Mouse (Mus musculus) ES-Bruce4 (cell line): Measurements from ENCODE around the gene Olfr608. TPM values are rescaled to one million over a fixed set of nuclear protein-coding genes. Genes with fewer than 3 reads are reported as not detected.
"Not testable (repeated sequence)": the region's sequence is repeated elsewhere in the genome, so short reads cannot be mapped to it uniquely, and the experiment has no call there.

Experiments
- H3K27ac ChIP-seq: 2 replicates; pipeline ENCODE4 v1.5.1; 2012; ENCODE audit warnings: low read length, inconsistent platforms; ENCODE audit not compliant: insufficient read depth
- H3K27me3 ChIP-seq: 2 replicates; pipeline ENCODE4 v1.6.1; 2012; ENCODE audit warnings: mild to moderate bottlenecking, low read length, inconsistent platforms; ENCODE audit not compliant: control insufficient read depth, poor library complexity, insufficient read depth, severe bottlenecking
- H3K36me3 ChIP-seq: 2 replicates; pipeline ENCODE4 v1.6.1; 2012; ENCODE audit warnings: inconsistent platforms, mild to moderate bottlenecking, low read length, moderate library complexity; ENCODE audit not compliant: control insufficient read depth, poor library complexity, insufficient read depth, severe bottlenecking
- H3K4me1 ChIP-seq: one replicate; pipeline ENCODE4 v1.8.1; 2011; ENCODE audit warnings: low read length; ENCODE audit not compliant: control insufficient read depth, insufficient read depth
- H3K4me3 ChIP-seq: 2 replicates; pipeline ENCODE4 v1.5.1; 2011; ENCODE audit warnings: low read depth, mild to moderate bottlenecking, low read length
- H3K9ac ChIP-seq: 2 replicates; pipeline ENCODE4 v1.6.1; 2012; ENCODE audit warnings: low read depth, mild to moderate bottlenecking, inconsistent platforms; ENCODE audit not compliant: poor library complexity, severe bottlenecking
- H3K9me3 ChIP-seq: replicated peaks from 2 replicates; pipeline ENCODE4 v1.6.1; 2012; ENCODE audit warnings: mild to moderate bottlenecking, low read length, inconsistent platforms; ENCODE audit not compliant: control insufficient read depth, poor library complexity, insufficient read depth, severe bottlenecking
- CTCF ChIP-seq: IDR thresholded peaks from one replicate; pipeline ENCODE4 v1.8.1; 2011; ENCODE audit warnings: low read depth, low read length
- EP300 ChIP-seq: IDR thresholded peaks from 2 replicates; pipeline ENCODE4 v1.6.1; 2011; ENCODE audit warnings: low read depth, low read length; ENCODE audit not compliant: insufficient read depth
- POLR2A ChIP-seq: IDR thresholded peaks from one replicate; pipeline ENCODE4 v1.8.1; 2011; ENCODE audit warnings: low read length; ENCODE audit not compliant: insufficient read depth
- polyA plus RNA-seq: library from polyadenylated mRNA; stranded (reverse); fragments of >200 nt; gene quantifications from 2 replicates; pipeline ENCODE4 v1.2.4, GENCODE M21; 2011; ENCODE audit warnings: low read depth; ENCODE audit not compliant: missing spikeins, insufficient read depth, insufficient read length

Olfr608 gene
- polyA plus RNA-seq, 1 experiment, result not detected

DNA sequence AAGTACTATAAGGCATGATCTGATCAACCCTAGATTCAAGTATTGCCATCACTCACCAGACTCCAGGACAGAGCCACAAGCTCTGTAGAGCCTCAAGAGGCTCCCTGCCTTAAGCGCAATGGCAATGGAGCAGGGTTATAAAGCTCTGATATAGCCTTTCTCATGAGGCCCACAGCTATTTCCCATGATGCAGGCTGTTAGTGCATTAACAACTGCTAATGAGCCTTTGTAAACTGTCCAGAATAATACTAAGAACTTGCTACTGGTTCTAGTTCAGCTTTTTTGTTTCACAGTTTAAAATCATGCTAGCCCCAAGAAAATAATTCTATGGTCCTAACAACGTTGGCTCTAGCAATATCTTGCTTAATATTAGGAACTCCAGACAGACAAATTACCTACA lies 42.3 kb downstream of the Olfr608 start, which contains the start of gene Olfr610:
Olfr610 (minus strand) TSS at position 101 of the 400 bp plus-strand sequence.
- no peak within 1 kb of the TSS for H3K27ac ChIP-seq
- H3K4me1 ChIP-seq, result no peaks in the 10 kb centered on the region
- no peaks in the 10 kb centered on the region for H3K36me3 ChIP-seq
- H3K9ac ChIP-seq, result no peak within 1 kb of the TSS
- no peak within 1 kb of the TSS for H3K4me3 ChIP-seq
- TF ChIP-seq EP300 (no peak), POLR2A (no peak), CTCF (no peak)
- no peaks in the 10 kb centered on the region for H3K9me3 ChIP-seq
- no peaks in the 10 kb centered on the region for H3K27me3 ChIP-seq

DNA sequence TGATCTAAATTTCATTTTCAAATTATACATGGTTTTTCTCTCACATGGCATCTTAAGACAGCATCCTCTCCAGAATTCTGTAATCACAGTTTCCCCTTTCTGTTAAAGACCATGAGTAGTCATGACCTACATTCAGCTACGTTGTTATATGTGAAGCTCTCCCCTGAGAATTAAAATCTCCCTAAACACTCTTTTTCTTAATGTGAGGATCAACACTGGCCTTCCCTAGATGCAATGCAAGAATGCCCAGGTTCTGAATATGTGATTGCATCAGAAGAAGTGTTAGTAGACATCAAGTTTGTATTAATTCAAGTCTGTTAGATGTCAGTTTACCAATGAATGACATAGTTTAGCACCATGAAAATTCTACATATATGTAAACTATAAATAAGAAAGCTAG lies 51.1 kb downstream of the Olfr608 start, which contains the start of gene Olfr611:
Olfr611 (minus strand) TSS at position 101 of the 400 bp plus-strand sequence.
- not testable (repeated sequence) for H3K9ac ChIP-seq, H3K9me3 ChIP-seq, H3K27me3 ChIP-seq, H3K36me3 ChIP-seq, H3K27ac ChIP-seq, H3K4me1 ChIP-seq, H3K4me3 ChIP-seq

Other genes with a start within 250 kb of the Olfr608 start
- gene Usp17ld, start 217.4 kb upstream of the Olfr608 start, polyA plus RNA-seq, result not detected in 2 replicates
- not detected in 2 replicates for gene Olfr596, start 164.2 kb upstream of the Olfr608 start, polyA plus RNA-seq
- gene Olfr597, start 153.6 kb upstream of the Olfr608 start, polyA plus RNA-seq, result not detected in 2 replicates
- not detected in 2 replicates for gene Olfr598, start 146.3 kb upstream of the Olfr608 start, polyA plus RNA-seq
- gene Olfr599, start 134.0 kb upstream of the Olfr608 start, polyA plus RNA-seq, result not detected in 2 replicates
- not detected in 2 replicates for gene Olfr600, start 120.2 kb upstream of the Olfr608 start, polyA plus RNA-seq
- not detected in 2 replicates for gene Olfr601, start 107.2 kb upstream of the Olfr608 start, polyA plus RNA-seq
- gene Olfr603, start 83.7 kb upstream of the Olfr608 start, polyA plus RNA-seq, result not detected in 2 replicates
- gene Usp17lc, start 54.8 kb upstream of the Olfr608 start, polyA plus RNA-seq, result not detected in 2 replicates
- not detected in 2 replicates for gene Olfr605, start 24.4 kb upstream of the Olfr608 start, polyA plus RNA-seq
- gene Olfr606, start 20.8 kb upstream of the Olfr608 start, polyA plus RNA-seq, result not detected in 2 replicates
- gene Olfr607, start 5.7 kb upstream of the Olfr608 start, polyA plus RNA-seq, result 0.13 TPM in 1 of 2 replicates, not detected in the other
- not detected in 2 replicates for gene Olfr609, start 28.2 kb downstream of the Olfr608 start, polyA plus RNA-seq
- not detected in 2 replicates for gene Olfr610, start 42.2 kb downstream of the Olfr608 start, polyA plus RNA-seq
- not detected in 2 replicates for gene Olfr611, start 51.0 kb downstream of the Olfr608 start, polyA plus RNA-seq
- gene Olfr612, start 72.8 kb downstream of the Olfr608 start, polyA plus RNA-seq, result not detected in 2 replicates
- gene Olfr613, start 78.2 kb downstream of the Olfr608 start, polyA plus RNA-seq, result not detected in 2 replicates
- gene Olfr615, start 86.2 kb downstream of the Olfr608 start, polyA plus RNA-seq, result not detected in 2 replicates
- gene Olfr616, start 99.3 kb downstream of the Olfr608 start, polyA plus RNA-seq, result not detected in 2 replicates
- not detected in 2 replicates for gene Olfr617, start 103.2 kb downstream of the Olfr608 start, polyA plus RNA-seq
- gene Olfr618, start 120.2 kb downstream of the Olfr608 start, polyA plus RNA-seq, result not detected in 2 replicates
- gene Olfr619, start 130.7 kb downstream of the Olfr608 start, polyA plus RNA-seq, result not detected in 2 replicates
- gene Olfr620, start 142.7 kb downstream of the Olfr608 start, polyA plus RNA-seq, result not detected in 2 replicates
- not detected in 2 replicates for gene Olfr622, start 172.8 kb downstream of the Olfr608 start, polyA plus RNA-seq
- gene Olfr623, start 193.8 kb downstream of the Olfr608 start, polyA plus RNA-seq, result not detected in 2 replicates
- 0.13 TPM in 1 of 2 replicates, not detected in the other for gene Olfr624, start 201.3 kb downstream of the Olfr608 start, polyA plus RNA-seq
- gene Olfr625-ps1, start 212.8 kb downstream of the Olfr608 start, polyA plus RNA-seq, result not detected in 2 replicates
- gene Olfr243, start 244.8 kb downstream of the Olfr608 start, polyA plus RNA-seq, result 0.16 TPM in 1 of 2 replicates, not detected in the other